Mouse (Mus musculus) heart, postnatal 0 days (tissue): ENCODE measurements around the gene Lmbr1l. TPM values are rescaled to one million over a fixed set of nuclear protein-coding genes. Genes with fewer than 3 reads are reported as not detected.
A peak's percentile ranks its signal among the peaks of the same experiment; 100 is the strongest.

Experiments used
- ATAC-seq: fragments of 200-750 bp; cut with Nextera tagmentation; 2 replicates; pipeline ENCODE4 v1.8.0; 2017; ENCODE audit warnings: low read depth, moderate number of reproducible peaks, moderate library complexity; ENCODE audit not compliant: insufficient read depth
- DNase-seq: peaks from one replicate; pipeline ENCODE4 v3.0.0-alpha.2; 2016; ENCODE audit warnings: low spot score
- H3K27ac ChIP-seq: fragments of 300-500 bp; sonication (generic); 2 replicates; pipeline ENCODE4 v1.5.1; 2014; ENCODE audit warnings: low read depth, mild to moderate bottlenecking
- H3K27me3 ChIP-seq: fragments of 300-500 bp; sonication (generic); 2 replicates; pipeline ENCODE4 v1.6.1; 2014; ENCODE audit warnings: low read length, mixed read lengths; ENCODE audit not compliant: control insufficient read depth, insufficient read depth
- H3K36me3 ChIP-seq: fragments of 300-500 bp; sonication (generic); replicated peaks from 2 replicates; pipeline ENCODE4 v1.6.1; 2014; ENCODE audit warnings: low read length, mixed read lengths; ENCODE audit not compliant: control insufficient read depth, insufficient read depth
- H3K4me1 ChIP-seq: fragments of 300-500 bp; sonication (generic); 2 replicates; pipeline ENCODE4 v1.6.1; 2014; ENCODE audit warnings: antibody characterized with exemption; ENCODE audit not compliant: control insufficient read depth, insufficient read depth
- H3K4me2 ChIP-seq: fragments of 300-500 bp; sonication (generic); 2 replicates; pipeline ENCODE4 v1.6.1; 2014; ENCODE audit warnings: low read depth, mild to moderate bottlenecking, low read length, moderate library complexity
- H3K4me3 ChIP-seq: fragments of 300-500 bp; sonication (generic); 2 replicates; pipeline ENCODE4 v1.5.1; 2014; ENCODE audit warnings: low read depth, low read length
- H3K9ac ChIP-seq: fragments of 300-500 bp; sonication (generic); replicated peaks from 2 replicates; pipeline ENCODE4 v1.6.1; 2014; ENCODE audit warnings: low read depth, low read length, mixed read lengths
- H3K9me3 ChIP-seq: fragments of 300-500 bp; sonication (generic); replicated peaks from 2 replicates; pipeline ENCODE4 v1.6.1; 2016; ENCODE audit warnings: low read length; ENCODE audit not compliant: control insufficient read depth
- CTCF ChIP-seq: IDR thresholded peaks from 2 replicates; pipeline ENCODE4 v1.5.1; 2016; ENCODE audit warnings: antibody characterized with exemption, control low read depth, low read depth
- EP300 ChIP-seq: IDR thresholded peaks from 2 replicates; pipeline ENCODE4 v1.6.1; 2016; ENCODE audit warnings: antibody characterized with exemption, low read depth
- WGBS: fragments of 180-500 bp; shearing (Covaris S2); extraction: QIAGEN DNeasy Blood & Tissue Kit; methylation state at CpG from one replicate; pipeline ENCODE4 v1.1.7; 2014; 5-methylcytosine and 5-hydroxymethylcytosine counted together
- polyA plus RNA-seq: library from polyadenylated mRNA; unstranded; fragments of >200 nt; fragmentation: Nextera tagmentation; extraction: Ambion mirVana; gene quantifications from 2 replicates; pipeline ENCODE4 v1.2.1, GENCODE M21; 2015
- total RNA-seq: library from RNA; depleted of rRNA; stranded (reverse); fragments of >200 nt; gene quantifications from 2 replicates; pipeline ENCODE4 v1.2.3, GENCODE M21; 2014; ENCODE audit warnings: low replicate concordance

Gene Lmbr1l
- total and polyA plus RNA-seq, 2 experiments from 2014 or later = 8.0 to 25.5 TPM

- peak overlapping the region; percentile 98 for H3K4me2 ChIP-seq
- no peak for ATAC-seq
- TF ChIP-seq EP300 = no peak
- TF ChIP-seq CTCF = no peak
- DNase-seq = peak; percentile 84
- H3K9ac ChIP-seq = no peak overlapping the region
- H3K36me3 ChIP-seq = peaks cover 43% of the 10 kb centered on the region
- H3K4me3 ChIP-seq = 0 out of 2 replicates have a peak overlapping the region, but pooled peaks have one; percentile 99
- no peaks in the 10 kb centered on the region for H3K27me3 ChIP-seq
- peaks cover 26% of the 10 kb centered on the region for H3K4me1 ChIP-seq
- no peaks in the 10 kb centered on the region for H3K9me3 ChIP-seq
- 42% methylated on average over 6 of the region's 6 CpGs for WGBS
- peak overlapping the region; percentile 99; the same call in 1 of the 2 replicates for H3K27ac ChIP-seq
Measured at GRCm38 (mm10) chr15:98867321-98867720, 50.7 kb downstream of the Lmbr1l start.

- no peak for ATAC-seq
- Histone ChIP-seq H3K4me1 (peaks cover 26% of the 10 kb centered on the region), H3K27me3 (no peaks in the 10 kb centered on the region), H3K4me3 (no peak overlapping the region), H3K9me3 (no peaks in the 10 kb centered on the region), H3K27ac (no peak overlapping the region), H3K36me3 (peaks cover 51% of the 10 kb centered on the region), H3K9ac (no peak overlapping the region), H3K4me2 (no peak overlapping the region)
- no peak for DNase-seq
- WGBS = 71% methylated on average over 5 of the region's 5 CpGs
- TF ChIP-seq CTCF = no peak
- no peak for TF ChIP-seq EP300
Measured at GRCm38 (mm10) chr15:98866501-98866900, 51.5 kb downstream of the Lmbr1l start.

- H3K27me3 ChIP-seq = no peaks in the 10 kb centered on the region
- 95% methylated on average over 8 of the region's 8 CpGs for WGBS
- no peak for DNase-seq
- H3K9me3 ChIP-seq = no peaks in the 10 kb centered on the region
- no peak for TF ChIP-seq CTCF
- peaks cover 26% of the 10 kb centered on the region for H3K4me1 ChIP-seq
- H3K36me3 ChIP-seq = peaks cover 58% of the 10 kb centered on the region
- no peak overlapping the region for H3K4me3 ChIP-seq
- no peak overlapping the region for H3K4me2 ChIP-seq
- ATAC-seq = no peak
- no peak overlapping the region for H3K9ac ChIP-seq
- H3K27ac ChIP-seq = no peak overlapping the region
Measured at GRCm38 (mm10) chr15:98865771-98866170, 52.3 kb downstream of the Lmbr1l start.

GRCm38 (mm10) chr15:98864951-98865350 lies 53.1 kb downstream of the Lmbr1l start:
- 92% methylated on average over 6 of the region's 6 CpGs for WGBS
- H3K9ac ChIP-seq = no peak overlapping the region
- no peak overlapping the region for H3K27ac ChIP-seq
- H3K4me3 ChIP-seq = no peak overlapping the region
- H3K9me3 ChIP-seq = no peaks in the 10 kb centered on the region
- H3K27me3 ChIP-seq = no peaks in the 10 kb centered on the region
- H3K36me3 ChIP-seq = peaks cover 67% of the 10 kb centered on the region
- TF ChIP-seq CTCF = no peak
- TF ChIP-seq EP300 = no peak
- H3K4me1 ChIP-seq = peaks cover 26% of the 10 kb centered on the region
- H3K4me2 ChIP-seq = no peak overlapping the region
- no peak for ATAC-seq
- no peak for DNase-seq

GRCm38 (mm10) chr15:98863451-98863958 lies 54.5 kb downstream of the Lmbr1l start:
- ATAC-seq (no peak), DNase-seq (no peak)
- no peak for TF ChIP-seq CTCF
- no peak for TF ChIP-seq EP300
- H3K4me3 ChIP-seq = no peak overlapping the region
- 86% methylated on average over 12 of the region's 12 CpGs for WGBS
- H3K4me1 ChIP-seq = peaks cover 11% of the 10 kb centered on the region
- peaks cover 81% of the 10 kb centered on the region for H3K36me3 ChIP-seq
- H3K9ac ChIP-seq = no peak overlapping the region
- no peaks in the 10 kb centered on the region for H3K9me3 ChIP-seq
- H3K27me3 ChIP-seq = no peaks in the 10 kb centered on the region
- no peak overlapping the region for H3K27ac ChIP-seq
- no peak overlapping the region for H3K4me2 ChIP-seq
